9 mouse cellular contexts compared by ENCODE assay signal in the genomic region with DNA sequence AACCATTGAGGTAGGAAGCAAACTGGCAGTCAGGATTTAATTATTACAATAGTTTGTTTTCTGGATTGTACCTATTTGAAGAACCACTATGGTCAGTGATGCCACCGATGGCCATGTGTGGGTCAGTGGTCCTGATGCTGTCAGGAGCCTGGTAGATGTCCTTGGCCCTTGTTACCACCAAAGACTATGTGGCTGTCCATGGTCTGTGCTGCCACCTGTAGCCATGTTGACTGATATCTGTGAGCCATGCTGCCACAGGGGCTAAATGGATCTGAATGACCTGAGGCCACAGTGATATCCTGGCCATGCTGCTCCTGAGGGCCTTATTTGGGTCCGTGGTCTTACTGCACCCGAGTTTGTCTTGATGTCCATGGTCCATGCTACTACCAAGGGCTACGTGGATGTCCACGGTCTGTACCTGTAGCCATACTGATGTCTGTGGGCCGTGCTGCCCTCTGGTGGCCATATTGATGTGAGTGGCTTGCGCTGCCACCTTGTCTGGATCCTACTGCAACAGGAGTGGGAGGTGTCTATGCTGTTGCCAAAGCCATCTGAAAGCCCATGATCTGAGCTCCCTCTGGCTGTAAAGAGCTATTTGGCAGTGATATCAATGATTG. TPM values are rescaled to one million over a fixed set of nuclear protein-coding genes. Genes with fewer than 3 reads are reported as not detected.
DNase-seq lines count a peak whose midpoint lies in the region; ATAC-seq and TF ChIP-seq lines count a peak whose summit lies in the region.
"Had no signal": no experiment of that assay in that cellular context is flagged by ENCODE, and none has a peak within 500 bp of the region (broad histone marks: within the 10 kb centered on the region; RNA-seq: fewer than 3 reads in every experiment).

No protein-coding gene starts in this region.

- no peaks in the 10 kb centered on the region for H3K4me1 ChIP-seq in heart, postnatal 0 days (ENCODE audit: control insufficient read depth, insufficient read depth)
- no peaks in the 10 kb centered on the region for H3K4me1 ChIP-seq in MEL (ENCODE audit: control insufficient read depth in 1 of 2, insufficient read depth in 2 of 2, low read length in 2 of 2)
- no peaks in the 10 kb centered on the region for H3K4me1 ChIP-seq in midbrain, postnatal 0 days (ENCODE audit: insufficient read depth, low read length)
- H3K4me1 ChIP-seq: limb, embryonic 12.5 days had no signal

- peaks cover 25% of the 10 kb centered on the region for H3K27me3 ChIP-seq in heart, postnatal 0 days (ENCODE audit: control insufficient read depth, insufficient read depth, low read length)
- H3K27me3 ChIP-seq in MEL (ENCODE audit: control insufficient read depth in 1 of 2, insufficient read depth in 2 of 2, low read length in 2 of 2), result no peaks in the 10 kb centered on the region
- H3K27me3 ChIP-seq in midbrain, postnatal 0 days (ENCODE audit: insufficient read depth, low read length), result peaks cover 28% of the 10 kb centered on the region

- no peak for DNase-seq in heart, postnatal 0 days (ENCODE audit: low spot score)
- no peak for DNase-seq in heart, postnatal 25 days (ENCODE audit: low spot score)
- DNase-seq in MEL (ENCODE audit: low read depth, low spot score), result peak; percentile 51
- peak; percentile 87 to 89 for DNase-seq in cerebellum, postnatal 10 days
- peak; percentile 75 for DNase-seq in left cerebral cortex, postnatal 4 days
- DNase-seq in midbrain, postnatal 0 days (ENCODE audit: low spot score), result peak; percentile 51
- DNase-seq in thymus, postnatal 25 days, result peak; percentile 49

- 27% methylated on average over 7 of the region's 7 CpGs for WGBS in heart, postnatal 0 days
- 27% methylated on average over 7 of the region's 7 CpGs for WGBS in midbrain, postnatal 0 days

- intact Hi-C loops in heart, postnatal 25 days (cut with DNase I), result loop anchor here (5.0 kb wide), 1 partner anchor 158 kb away; no protein-coding TSS in a partner anchor
- intact Hi-C loops in left cerebral cortex, postnatal 4 days (cut with DNase I), result no loop called here

- no peaks in the 10 kb centered on the region for H3K36me3 ChIP-seq in heart, postnatal 0 days (replicated peaks; ENCODE audit: control insufficient read depth, insufficient read depth, low read length)
- H3K36me3 ChIP-seq in MEL (ENCODE audit: control insufficient read depth in 1 of 2, insufficient read depth in 2 of 2, low read length in 2 of 2), result no peaks in the 10 kb centered on the region
- no peaks in the 10 kb centered on the region for H3K36me3 ChIP-seq in midbrain, postnatal 0 days (ENCODE audit: insufficient read depth, low read length)
- H3K36me3 ChIP-seq: limb, embryonic 12.5 days had no signal

- no peak overlapping the region for H3K4me2 ChIP-seq in heart, postnatal 0 days (ENCODE audit: low read depth, low read length)
- H3K4me2 ChIP-seq in midbrain, postnatal 0 days (ENCODE audit: low read depth, low read length, poor library complexity, severe bottlenecking), result no peak overlapping the region
- H3K4me2 ChIP-seq: limb, embryonic 12.5 days had no signal

- H3K4me3 ChIP-seq in heart, postnatal 0 days (ENCODE audit: low read depth, low read length), result no peak overlapping the region
- no peak overlapping the region for H3K4me3 ChIP-seq in MEL (ENCODE audit: control insufficient read depth in 1 of 2, insufficient read depth in 1 of 2, low read depth in 2 of 2, low read length in 2 of 2)
- no peak overlapping the region for H3K4me3 ChIP-seq in midbrain, postnatal 0 days (ENCODE audit: low read depth, low read length)
- H3K4me3 ChIP-seq: limb, embryonic 12.5 days had no signal

- no peak for TF ChIP-seq POLR2A in MEL (IDR thresholded peaks at IDR 0.05; ENCODE audit: control insufficient read depth in 1 of 2, insufficient read depth in 1 of 2, low read depth in 1 of 2, low read length in 2 of 2, poor library complexity in 1 of 2)

- no peak for ATAC-seq in heart, postnatal 0 days (ENCODE audit: insufficient read depth, low read depth)
- ATAC-seq in hematopoietic stem cell, adult 5-6 weeks (replicated peaks in 1 of 2; ENCODE audit: insufficient read depth in 1 of 2, low FRiP score in 2 of 2, low TSS enrichment in 1 of 2, low read depth in 1 of 2, poor library complexity in 2 of 2, severe bottlenecking in 2 of 2), result peak; percentile 92 to 96
- peak; percentile 47; the same call in 1 of the 2 replicates for ATAC-seq in midbrain, postnatal 0 days (ENCODE audit: low FRiP score)

- TF ChIP-seq CTCF in heart, postnatal 0 days (IDR thresholded peaks at IDR 0.05; ENCODE audit: low read depth), result peak; percentile 54
- TF ChIP-seq CTCF in MEL (IDR thresholded peaks at IDR 0.05 in 2 of 3, conservative IDR thresholded peaks at IDR 0.05 in 1 of 3; ENCODE audit: control insufficient read depth in 1 of 3, insufficient read depth in 1 of 3, low read depth in 2 of 3, low read length in 3 of 3, poor library complexity in 1 of 3, severe bottlenecking in 1 of 3), result peak; percentile 64 to 86 (median 71)
- TF ChIP-seq CTCF in midbrain, postnatal 0 days (IDR thresholded peaks at IDR 0.05), result peak; percentile 71

- no peaks in the 10 kb centered on the region for H3K9me3 ChIP-seq in heart, postnatal 0 days (replicated peaks; ENCODE audit: control insufficient read depth, low read length)
- H3K9me3 ChIP-seq in MEL (replicated peaks; ENCODE audit: insufficient read depth, low read length), result no peaks in the 10 kb centered on the region
- H3K9me3 ChIP-seq in midbrain, postnatal 0 days (ENCODE audit: low read length), result no peaks in the 10 kb centered on the region
- H3K9me3 ChIP-seq: limb, embryonic 12.5 days had no signal

- H3K79me2 ChIP-seq in MEL (ENCODE audit: control insufficient read depth, insufficient read depth, low read length, poor library complexity), result no peaks in the 10 kb centered on the region

- TF ChIP-seq EP300 in heart, postnatal 0 days (IDR thresholded peaks at IDR 0.05; ENCODE audit: low read depth), result no peak
- TF ChIP-seq EP300 in MEL (IDR thresholded peaks at IDR 0.05; ENCODE audit: low read depth in 1 of 2, low read length in 2 of 2), result no peak

- no peak overlapping the region for H3K9ac ChIP-seq in heart, postnatal 0 days (replicated peaks; ENCODE audit: low read depth, low read length)
- H3K9ac ChIP-seq in MEL (ENCODE audit: control insufficient read depth, low read depth, low read length, poor library complexity, severe bottlenecking), result no peak overlapping the region
- no peak overlapping the region for H3K9ac ChIP-seq in midbrain, postnatal 0 days (replicated peaks; ENCODE audit: low read length, poor library complexity, severe bottlenecking)
- H3K9ac ChIP-seq: limb, embryonic 12.5 days had no signal

- no peak overlapping the region for H3K27ac ChIP-seq in heart, postnatal 0 days (ENCODE audit: low read depth)
- H3K27ac ChIP-seq in MEL (ENCODE audit: control insufficient read depth, low read depth, low read length), result no peak overlapping the region
- H3K27ac ChIP-seq in midbrain, postnatal 0 days (ENCODE audit: low read depth, low read length), result no peak overlapping the region
- H3K27ac ChIP-seq: limb, embryonic 12.5 days had no signal

- TF ChIP-seq RAD21 in MEL (IDR thresholded peaks at IDR 0.05; ENCODE audit: low read depth, low read length), result peak; percentile 35

TF ChIP-seq in MEL, 35 proteins besides CTCF, POLR2A, EP300 and RAD21:
- TF ChIP-seq ETS1 (IDR thresholded peaks at IDR 0.05; ENCODE audit: low read depth, low read length), result no peak
- peak; percentile 69 for TF ChIP-seq SMC3 (IDR thresholded peaks at IDR 0.05; ENCODE audit: low read depth, low read length)
- TF ChIP-seq ZC3H11A (IDR thresholded peaks at IDR 0.05; ENCODE audit: low read depth, low read length), result peak; percentile 34; the same call in 1 of the 2 replicates
- no peak for TF ChIP-seq ZKSCAN1 (IDR thresholded peaks at IDR 0.05; ENCODE audit: low read depth, low read length)

RNA-seq across cellular contexts. Expression of gene Prdm13, which starts 10.0 kb away (rescaled TPM):
- total RNA-seq in heart, postnatal 0 days (2014; rRNA removed; ENCODE audit: low replicate concordance), result not detected in 2 replicates
- not detected in 2 replicates for polyA plus RNA-seq in heart, postnatal 0 days (2015; fragmentation: Nextera tagmentation; extraction: Ambion mirVana)
- not detected for total RNA-seq in heart, postnatal 25 days (2021)
- total RNA-seq in MEL (2012; rRNA removed), result not detected in 2 replicates
- polyA plus RNA-seq in MEL (2012; ENCODE audit: insufficient read depth in 1 of 2, insufficient read length in 2 of 2, low read depth in 1 of 2, low replicate concordance in 2 of 2, missing spikeins in 1 of 2), result not detected
- total RNA-seq in hematopoietic stem cell, adult 5-6 weeks (2017), result not detected in 2 replicates
- not detected for total RNA-seq in left cerebral cortex, postnatal 4 days (2021)
- total RNA-seq in midbrain, postnatal 0 days (2014; rRNA removed), result 0.76 and 2.7 TPM in 2 replicates
- polyA plus RNA-seq in midbrain, postnatal 0 days (2015; fragmentation: Nextera tagmentation; extraction: Ambion mirVana), result 0.26 and 0.29 TPM in 2 replicates
- polyA plus RNA-seq: limb, embryonic 12.5 days had no signal

RNA-seq across cellular contexts. Expression of gene Ccnc, which starts 31.8 kb away (rescaled TPM):
- 12.0 and 26.6 TPM in 2 replicates for total RNA-seq in heart, postnatal 0 days (2014; rRNA removed; ENCODE audit: low replicate concordance)
- polyA plus RNA-seq in heart, postnatal 0 days (2015; fragmentation: Nextera tagmentation; extraction: Ambion mirVana), result 20.1 and 21.4 TPM in 2 replicates
- total RNA-seq in heart, postnatal 25 days (2021), result 10 to 100 TPM; 14.4 to 17.9 TPM
- 16.0 and 20.0 TPM in 2 replicates for total RNA-seq in MEL (2012; rRNA removed)
- 100 to 1,000 TPM in 1 of 2 experiments, 10 to 100 TPM in 1; 14.7 to 196 TPM for polyA plus RNA-seq in MEL (2012; ENCODE audit: insufficient read depth in 1 of 2, insufficient read length in 2 of 2, low read depth in 1 of 2, low replicate concordance in 2 of 2, missing spikeins in 1 of 2)
- 26.8 and 32.5 TPM in 2 replicates for total RNA-seq in hematopoietic stem cell, adult 5-6 weeks (2017)
- total RNA-seq in left cerebral cortex, postnatal 4 days (2021), result 10 to 100 TPM; 39.0 to 41.9 TPM
- 29.2 and 39.1 TPM in 2 replicates for total RNA-seq in midbrain, postnatal 0 days (2014; rRNA removed)
- polyA plus RNA-seq in midbrain, postnatal 0 days (2015; fragmentation: Nextera tagmentation; extraction: Ambion mirVana), result 59.6 and 63.0 TPM in 2 replicates

Comparison
In these comparisons a context has a peak if more than half of its experiments do, and no peak if none do; other contexts are left out.
1. DNase-seq: peak in MEL (single experiment), cerebellum, postnatal 10 days (2 of 2), left cerebral cortex, postnatal 4 days (single experiment), midbrain, postnatal 0 days (single experiment) and thymus, postnatal 25 days (single experiment); none in heart, postnatal 0 days (single experiment) and heart, postnatal 25 days (single experiment).
2. Peak in every context shown above with its lines, with median percentiles within 50 percentile points of each other: CTCF ChIP-seq.